Comparison of ENCODE assay signal across 8 mouse cellular contexts in the genomic region with DNA sequence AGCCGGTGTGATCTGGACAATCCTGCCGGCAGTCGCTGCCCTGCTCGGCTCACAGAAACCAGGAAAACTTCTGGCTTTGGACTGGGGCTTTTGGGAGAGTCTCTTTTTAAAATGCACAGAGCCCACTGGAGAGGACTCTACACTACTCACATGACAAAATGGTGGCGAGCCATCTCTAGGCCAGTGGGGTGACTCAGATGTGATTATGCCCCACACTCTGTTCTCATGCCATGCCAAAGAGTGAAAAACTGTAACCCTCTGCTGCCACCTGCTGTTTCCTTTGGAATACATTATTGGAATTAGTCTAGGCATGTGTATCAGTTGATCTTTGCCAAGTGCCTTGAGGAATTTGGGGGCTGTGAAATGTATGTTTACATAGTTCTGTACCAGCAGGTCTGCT. TPM values are rescaled to one million over a fixed set of nuclear protein-coding genes. Genes with fewer than 3 reads are reported as not detected.
DNase-seq lines count a peak whose midpoint lies in the region; ATAC-seq and TF ChIP-seq lines count a peak whose summit lies in the region.

No protein-coding gene starts in this region.

- no peak overlapping the region for H3K4me2 ChIP-seq in embryonic facial prominence, embryonic 15.5 days (replicated peaks)
- H3K4me2 ChIP-seq in hindbrain, embryonic 16.5 days (ENCODE audit: low read length): no peak overlapping the region
- no peak overlapping the region for H3K4me2 ChIP-seq in neural tube, embryonic 11.5 days (ENCODE audit: low read depth)

- H3K27ac ChIP-seq in thymus, adult 2 months (ENCODE audit: control insufficient read depth, insufficient read depth, low read length): no peak overlapping the region
- no peak overlapping the region for H3K27ac ChIP-seq in embryonic facial prominence, embryonic 15.5 days (replicated peaks)
- H3K27ac ChIP-seq in hindbrain, embryonic 16.5 days (ENCODE audit: low read depth, low read length): no peak overlapping the region
- H3K27ac ChIP-seq in neural tube, embryonic 11.5 days (ENCODE audit: low read depth, low read length): no peak overlapping the region

- no peaks in the 10 kb centered on the region for H3K4me1 ChIP-seq in thymus, adult 2 months (replicated peaks; ENCODE audit: control insufficient read depth, insufficient read depth, low read length)
- H3K4me1 ChIP-seq in embryonic facial prominence, embryonic 15.5 days: no peaks in the 10 kb centered on the region
- no peaks in the 10 kb centered on the region for H3K4me1 ChIP-seq in hindbrain, embryonic 16.5 days (ENCODE audit: control insufficient read depth, insufficient read depth, low read depth, low read length)
- H3K4me1 ChIP-seq in neural tube, embryonic 11.5 days (ENCODE audit: control insufficient read depth, insufficient read depth, low read length): no peaks in the 10 kb centered on the region

- no peaks in the 10 kb centered on the region for H3K36me3 ChIP-seq in thymus, adult 2 months (ENCODE audit: control insufficient read depth, insufficient read depth, low read length)
- no peaks in the 10 kb centered on the region for H3K36me3 ChIP-seq in embryonic facial prominence, embryonic 15.5 days
- H3K36me3 ChIP-seq in hindbrain, embryonic 16.5 days (ENCODE audit: control insufficient read depth, insufficient read depth, low read length): no peaks in the 10 kb centered on the region
- no peaks in the 10 kb centered on the region for H3K36me3 ChIP-seq in neural tube, embryonic 11.5 days (ENCODE audit: control insufficient read depth, insufficient read depth, low read length)

- DNase-seq in thymus, adult 2 months: peak; percentile 41
- DNase-seq in thymus, adult 18-20 months: no peak
- peak; percentile 68 to 81 for DNase-seq in adrenal gland, postnatal 36 days
- DNase-seq in left cerebral cortex, postnatal 4 days: peak; percentile 67
- DNase-seq in neural tube, embryonic 11.5 days (ENCODE audit: low spot score): peak; percentile 68

- H3K9ac ChIP-seq in embryonic facial prominence, embryonic 15.5 days: no peak overlapping the region
- H3K9ac ChIP-seq in hindbrain, embryonic 16.5 days (ENCODE audit: low read depth, low read length): no peak overlapping the region
- H3K9ac ChIP-seq in neural tube, embryonic 11.5 days (ENCODE audit: low read length): no peak overlapping the region

- no peaks in the 10 kb centered on the region for H3K27me3 ChIP-seq in thymus, adult 2 months (ENCODE audit: control insufficient read depth, insufficient read depth, low read length)
- H3K27me3 ChIP-seq in embryonic facial prominence, embryonic 15.5 days: no peaks in the 10 kb centered on the region
- no peaks in the 10 kb centered on the region; the same call in 1 of the 2 replicates for H3K27me3 ChIP-seq in hindbrain, embryonic 16.5 days (replicated peaks; ENCODE audit: control insufficient read depth, insufficient read depth, low read length)
- H3K27me3 ChIP-seq in neural tube, embryonic 11.5 days (ENCODE audit: control insufficient read depth, insufficient read depth, low read length): no peaks in the 10 kb centered on the region

- H3K4me3 ChIP-seq in thymus, adult 2 months (ENCODE audit: control insufficient read depth, insufficient read depth, low read length): no peak overlapping the region
- no peak overlapping the region for H3K4me3 ChIP-seq in embryonic facial prominence, embryonic 15.5 days (replicated peaks)
- H3K4me3 ChIP-seq in hindbrain, embryonic 16.5 days (ENCODE audit: low read length): no peak overlapping the region
- no peak overlapping the region for H3K4me3 ChIP-seq in neural tube, embryonic 11.5 days (ENCODE audit: low read depth, low read length)

- no peak for TF ChIP-seq CTCF in thymus, adult 2 months (IDR thresholded peaks at IDR 0.05; ENCODE audit: borderline replicate concordance, control insufficient read depth, extremely low read depth, insufficient read depth, low read length, poor library complexity)

- no peaks in the 10 kb centered on the region for H3K9me3 ChIP-seq in embryonic facial prominence, embryonic 15.5 days (replicated peaks)
- H3K9me3 ChIP-seq in hindbrain, embryonic 16.5 days (ENCODE audit: control insufficient read depth, low read length): no peaks in the 10 kb centered on the region
- H3K9me3 ChIP-seq in neural tube, embryonic 11.5 days (ENCODE audit: control insufficient read depth, low read length): no peaks in the 10 kb centered on the region

- no peak for TF ChIP-seq POLR2A in thymus, adult 2 months (IDR thresholded peaks at IDR 0.05; ENCODE audit: control insufficient read depth, extremely low read depth, insufficient read depth, low read length, poor library complexity)

- ATAC-seq in embryonic facial prominence, embryonic 15.5 days (ENCODE audit: insufficient number of reproducible peaks, low FRiP score, low TSS enrichment, low read depth): peak; percentile 64
- ATAC-seq in hindbrain, embryonic 16.5 days: peak; percentile 63
- no peak for ATAC-seq in neural tube, embryonic 11.5 days (ENCODE audit: insufficient read depth, low FRiP score, low TSS enrichment)
- ATAC-seq in monocyte, adult 5-6 weeks (replicated peaks; ENCODE audit: insufficient number of reproducible peaks, low FRiP score, low TSS enrichment, poor library complexity, severe bottlenecking): no peak

- 78% methylated on average over 5 of the region's 5 CpGs for WGBS in thymus, adult 2 months
- 75% methylated on average over 5 of the region's 5 CpGs for WGBS in embryonic facial prominence, embryonic 15.5 days
- WGBS in hindbrain, embryonic 16.5 days: 74% methylated on average over 5 of the region's 5 CpGs
- WGBS in neural tube, embryonic 11.5 days: 81% methylated on average over 5 of the region's 5 CpGs

- intact Hi-C loops in left cerebral cortex, postnatal 4 days (cut with DNase I): loop anchor here (5.0 kb wide), 1 partner anchor 358 kb away; no protein-coding TSS in a partner anchor

RNA-seq across cellular contexts. Expression of a gene that starts 17.9 kb away (rescaled TPM):
- polyA plus RNA-seq in thymus, adult 2 months (2012; rRNA removed): 12.0 and 14.1 TPM in 2 replicates
- total RNA-seq in adrenal gland, postnatal 36 days (2021): 10 to 100 TPM; 13.6 to 13.7 TPM
- 5.5 and 5.6 TPM in 2 replicates for polyA plus RNA-seq in embryonic facial prominence, embryonic 15.5 days (2015; fragmentation: Nextera tagmentation; extraction: Ambion mirVana)
- 4.0 and 5.5 TPM in 2 replicates for polyA plus RNA-seq in hindbrain, embryonic 16.5 days (2015; fragmentation: Nextera tagmentation; extraction: Ambion mirVana)
- 1 to 10 TPM; 2.3 to 2.6 TPM for total RNA-seq in left cerebral cortex, postnatal 4 days (2021)
- 2.2 and 3.4 TPM in 2 replicates for polyA plus RNA-seq in neural tube, embryonic 11.5 days (2014; fragmentation: Nextera tagmentation; extraction: Ambion mirVana)
- total RNA-seq in monocyte, adult 5-6 weeks (2017): not detected in 3 replicates

RNA-seq across cellular contexts. Expression of a gene that starts 30.6 kb away (rescaled TPM):
- 6.3 and 8.8 TPM in 2 replicates for polyA plus RNA-seq in thymus, adult 2 months (2012; rRNA removed)
- 10 to 100 TPM; 44.8 to 48.5 TPM for total RNA-seq in adrenal gland, postnatal 36 days (2021)
- 27.7 and 28.4 TPM in 2 replicates for polyA plus RNA-seq in embryonic facial prominence, embryonic 15.5 days (2015; fragmentation: Nextera tagmentation; extraction: Ambion mirVana)
- polyA plus RNA-seq in hindbrain, embryonic 16.5 days (2015; fragmentation: Nextera tagmentation; extraction: Ambion mirVana): 51.8 and 52.9 TPM in 2 replicates
- total RNA-seq in left cerebral cortex, postnatal 4 days (2021): 100 to 1,000 TPM; 141 to 177 TPM
- polyA plus RNA-seq in neural tube, embryonic 11.5 days (2014; fragmentation: Nextera tagmentation; extraction: Ambion mirVana): 38.6 and 40.5 TPM in 2 replicates
- total RNA-seq in monocyte, adult 5-6 weeks (2017): 2.6 to 9.9 TPM (median 5.3 TPM) in 3 replicates

Comparison
In these comparisons a context has a peak if more than half of its experiments do, and no peak if none do; other contexts are left out.
1. DNase-seq: peak in thymus, adult 2 months (single experiment), adrenal gland, postnatal 36 days (2 of 2), left cerebral cortex, postnatal 4 days (single experiment) and neural tube, embryonic 11.5 days (single experiment); none in thymus, adult 18-20 months (0 of 2).
2. ATAC-seq: peak in embryonic facial prominence, embryonic 15.5 days (single experiment) and hindbrain, embryonic 16.5 days (single experiment); none in neural tube, embryonic 11.5 days (single experiment) and monocyte, adult 5-6 weeks (single experiment).